Mouse (Mus musculus): Measurements from ENCODE around the gene Gpr135. TPM values are rescaled to one million over a fixed set of nuclear protein-coding genes. Genes with fewer than 3 reads are reported as not detected.

Gpr135 gene
- polyA plus RNA-seq, 1 experiment from 2014 or later, result 0.69 TPM

Other genes starting within 250 kb of the Gpr135 start
- gene Daam1, start 240.0 kb downstream of the Gpr135 start, polyA plus RNA-seq (2016; fragmentation: Nextera tagmentation; extraction: Ambion mirVana), result 8.4 and 11.6 TPM in 2 replicates
- 9.2 and 9.9 TPM in 2 replicates for gene L3hypdh, start 14.3 kb upstream of the Gpr135 start, polyA plus RNA-seq (2016; fragmentation: Nextera tagmentation; extraction: Ambion mirVana)
- 85.1 and 95.7 TPM in 2 replicates for gene Jkamp, start 14.5 kb upstream of the Gpr135 start, polyA plus RNA-seq (2016; fragmentation: Nextera tagmentation; extraction: Ambion mirVana)
- not detected in 2 replicates for gene Ccdc175, start 113.9 kb upstream of the Gpr135 start, polyA plus RNA-seq (2016; fragmentation: Nextera tagmentation; extraction: Ambion mirVana)

All from hindbrain, embryonic 10.5 days (tissue).